Mouse (Mus musculus) kidney, embryonic 16.5 days (tissue): ENCODE measurements at regions not wholly inside any gene's neighbourhood (a gene's known extent, or its start where the extent isn't known, plus 50 kb on each side); places are given as distances from the start of the nearest gene placed in this dataset. TPM values are rescaled to one million over a fixed set of nuclear protein-coding genes. Genes with fewer than 3 reads are reported as not detected.
A peak's percentile ranks its signal among the peaks of the same experiment; 100 is the strongest.

Source experiments
- ATAC-seq: fragments of 200-750 bp; cut with Nextera tagmentation; 2 replicates; pipeline ENCODE4 v1.8.0; 2017; ENCODE audit warnings: moderate TSS enrichment; ENCODE audit not compliant: low FRiP score, low TSS enrichment
- H3K27ac ChIP-seq: fragments of 300-500 bp; sonication (generic); 2 replicates; pipeline ENCODE4 v1.5.1; 2014; ENCODE audit warnings: low read length
- H3K27me3 ChIP-seq: fragments of 300-500 bp; sonication (generic); 2 replicates; pipeline ENCODE4 v1.6.1; 2014; ENCODE audit warnings: low read length, control low read depth, mixed read lengths; ENCODE audit not compliant: insufficient read depth
- H3K36me3 ChIP-seq: fragments of 300-500 bp; sonication (generic); 2 replicates; pipeline ENCODE4 v1.6.1; 2014; ENCODE audit warnings: low read length, control low read depth, mixed read lengths; ENCODE audit not compliant: insufficient read depth
- H3K4me1 ChIP-seq: fragments of 300-500 bp; sonication (generic); 2 replicates; pipeline ENCODE4 v1.6.1; 2014; ENCODE audit warnings: low read length, control low read depth, mixed read lengths; ENCODE audit not compliant: insufficient read depth
- H3K4me2 ChIP-seq: fragments of 300-500 bp; sonication (generic); replicated peaks from 2 replicates; pipeline ENCODE4 v1.6.1; 2014; ENCODE audit warnings: low read depth, low read length
- H3K4me3 ChIP-seq: fragments of 300-500 bp; sonication (generic); 2 replicates; pipeline ENCODE4 v1.5.1; 2014; ENCODE audit warnings: mild to moderate bottlenecking, low read length
- H3K9ac ChIP-seq: fragments of 300-500 bp; sonication (generic); replicated peaks from 2 replicates; pipeline ENCODE4 v1.6.1; 2014; ENCODE audit warnings: low read length
- H3K9me3 ChIP-seq: fragments of 300-500 bp; sonication (generic); 2 replicates; pipeline ENCODE4 v1.6.1; 2016; ENCODE audit warnings: low read length, control low read depth
- WGBS: fragments of 180-500 bp; shearing (Covaris S2); extraction: QIAGEN DNeasy Blood & Tissue Kit; methylation state at CpG from one replicate; pipeline ENCODE4 v1.1.7; 2014; 5-methylcytosine and 5-hydroxymethylcytosine counted together
- microRNA counts: library from miRNA; unstranded; fragments of <30 nt; microRNA quantifications from one replicate; lab custom pipeline; 2016
- microRNA-seq: library from miRNA; unstranded; fragments of <30 nt; microRNA quantifications from one replicate; pipeline ENCODE4, GENCODE M21; 2016

GRCm38 (mm10) chrX:103556681-103557490 is 73.5 kb upstream of the Zcchc13 start:
- WGBS, result 57% methylated on average over 7 of the region's 7 CpGs
- Histone ChIP-seq H3K4me2 (no peak overlapping the region), H3K4me1 (peaks cover 11% of the 10 kb centered on the region; the same call in 1 of the 2 replicates), H3K9ac (no peak overlapping the region), H3K27ac (peak overlapping the region; percentile 61; the same call in 1 of the 2 replicates), H3K36me3 (no peaks in the 10 kb centered on the region), H3K4me3 (no peak overlapping the region), H3K27me3 (no peaks in the 10 kb centered on the region), H3K9me3 (no peaks in the 10 kb centered on the region)
- no peak for ATAC-seq

- 89% methylated on average over 4 of the region's 4 CpGs for WGBS
- Histone ChIP-seq H3K36me3 (no peaks in the 10 kb centered on the region), H3K9ac (no peak overlapping the region), H3K4me2 (no peak overlapping the region), H3K27ac (no peak overlapping the region), H3K9me3 (no peaks in the 10 kb centered on the region), H3K27me3 (no peaks in the 10 kb centered on the region), H3K4me3 (no peak overlapping the region), H3K4me1 (peaks cover 11% of the 10 kb centered on the region; the same call in 1 of the 2 replicates)
- no peak for ATAC-seq
Observed at GRCm38 (mm10) chrX:103557496-103557895, 72.9 kb upstream of the Zcchc13 start.

GRCm38 (mm10) chrX:103563531-103564246 is 66.7 kb upstream of the Zcchc13 start:
- H3K4me2 ChIP-seq, result no peak overlapping the region
- H3K36me3 ChIP-seq, result peaks cover 6% of the 10 kb centered on the region
- no peak overlapping the region for H3K27ac ChIP-seq
- WGBS, result 81% methylated on average over 8 of the region's 8 CpGs
- ATAC-seq, result no peak
- no peaks in the 10 kb centered on the region for H3K27me3 ChIP-seq
- no peaks in the 10 kb centered on the region for H3K4me1 ChIP-seq
- H3K4me3 ChIP-seq, result no peak overlapping the region
- H3K9me3 ChIP-seq, result no peaks in the 10 kb centered on the region
- H3K9ac ChIP-seq, result no peak overlapping the region

- Histone ChIP-seq H3K4me3 (no peak overlapping the region), H3K27me3 (no peaks in the 10 kb centered on the region), H3K9ac (no peak overlapping the region), H3K4me1 (no peaks in the 10 kb centered on the region), H3K27ac (no peak overlapping the region), H3K4me2 (no peak overlapping the region), H3K36me3 (0 out of 2 replicates have a peak, but pooled peaks cover 2% of the 10 kb centered on the region), H3K9me3 (no peaks in the 10 kb centered on the region)
- 70% methylated on average over 4 of the region's 4 CpGs for WGBS
- peak; percentile 54; the same call in 1 of the 2 replicates for ATAC-seq
Observed at GRCm38 (mm10) chrX:103573344-103573743, 57.0 kb upstream of the Zcchc13 start.

DNA sequence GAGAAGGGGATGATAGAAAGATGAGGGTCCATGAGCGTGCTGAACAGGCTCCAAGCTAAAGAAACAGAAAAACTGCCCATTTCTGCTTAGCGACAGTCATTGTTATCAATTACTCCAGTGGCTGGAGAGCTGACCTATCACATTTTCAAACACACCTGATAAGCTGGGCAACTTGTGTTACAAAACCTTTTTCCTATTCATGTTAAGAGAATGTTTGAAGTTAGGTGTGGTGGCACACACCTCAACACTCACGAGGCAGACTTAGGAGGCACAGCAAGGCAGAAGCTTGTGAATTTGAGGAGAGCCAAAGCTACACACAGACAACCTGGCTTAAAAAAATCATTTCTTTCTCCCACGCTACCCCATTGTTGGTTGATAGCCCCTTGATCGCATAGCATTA is 50.9 kb upstream of the Zcchc13 start:
- Histone ChIP-seq H3K9ac (no peak overlapping the region), H3K9me3 (no peaks in the 10 kb centered on the region), H3K4me3 (no peak overlapping the region), H3K27me3 (no peaks in the 10 kb centered on the region), H3K27ac (no peak overlapping the region), H3K4me1 (no peaks in the 10 kb centered on the region), H3K4me2 (no peak overlapping the region), H3K36me3 (peaks cover 9% of the 10 kb centered on the region; the same call in 1 of the 2 replicates)
- 93% methylated on average over 5 of the region's 5 CpGs for WGBS
- no peak for ATAC-seq

MicroRNA genes in the stretch of these regions (microRNA counts, 519-probe panel; counts per million panel counts)
- microRNA mmu-miR-374 (lab: Ali Mortazavi, UCI) (3,871 counts per million, percentile 87 among the panel's probes with 10 or more counts), microRNA mmu-miR-421 (lab: Ali Mortazavi, UCI) (3,114 counts per million, percentile 72 among the panel's probes with 10 or more counts)

Small RNA genes lying in the stretch of these regions (microRNA-seq; reads per million reads assigned to microRNA genes)
- gene Mir374b (not detected), gene Mir374c (not detected), gene Mir421 (457 reads per million, percentile 74 among the genes with 10 or more reads in this experiment)
